Mouse (Mus musculus): ENCODE data around the gene Gm3618. TPM values are rescaled to one million over a fixed set of nuclear protein-coding genes. Genes with fewer than 3 reads are reported as not detected.
"Not testable (repeated sequence)": the region's sequence is repeated elsewhere in the genome, so short reads cannot be mapped to it uniquely, and the experiment has no call there.

Gene Gm3618
- polyA plus RNA-seq (2016; fragmentation: Nextera tagmentation; extraction: Ambion mirVana) = not detected in 2 replicates

DNA sequence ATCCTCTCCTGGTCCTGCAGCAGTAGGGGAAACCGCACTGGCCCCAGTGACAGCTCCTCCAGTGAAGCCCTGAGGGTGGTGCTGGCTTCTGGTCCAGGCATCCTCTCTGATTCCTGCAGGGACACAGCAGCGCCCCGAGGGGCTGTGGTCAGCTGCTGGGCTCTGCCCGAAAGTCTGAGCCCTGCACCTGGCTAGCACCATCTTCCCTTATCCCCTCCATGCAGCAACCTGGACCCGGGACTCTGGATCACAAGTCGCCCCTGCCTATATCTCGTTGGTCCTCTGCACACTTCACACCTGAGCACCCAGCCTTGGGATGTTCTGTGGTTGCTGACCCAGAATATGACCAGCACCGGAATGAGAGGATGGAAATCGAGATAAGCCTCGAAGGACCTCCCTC, at the start of gene Gm3618:
Gene Gm3618 (minus strand): TSS at position 101 of the 400 bp plus-strand sequence.
- ATAC-seq (ENCODE audit: low FRiP score, low read depth); H3K4me3 ChIP-seq; H3K27me3 ChIP-seq; H3K4me1 ChIP-seq; H3K4me2 ChIP-seq (replicated peaks); H3K36me3 ChIP-seq; H3K27ac ChIP-seq (replicated peaks); H3K9me3 ChIP-seq; H3K9ac ChIP-seq (replicated peaks): not testable (repeated sequence)
- no CpG with 5 or more reads among the region's 10 CpGs for whole genome bisulfite sequencing

DNA sequence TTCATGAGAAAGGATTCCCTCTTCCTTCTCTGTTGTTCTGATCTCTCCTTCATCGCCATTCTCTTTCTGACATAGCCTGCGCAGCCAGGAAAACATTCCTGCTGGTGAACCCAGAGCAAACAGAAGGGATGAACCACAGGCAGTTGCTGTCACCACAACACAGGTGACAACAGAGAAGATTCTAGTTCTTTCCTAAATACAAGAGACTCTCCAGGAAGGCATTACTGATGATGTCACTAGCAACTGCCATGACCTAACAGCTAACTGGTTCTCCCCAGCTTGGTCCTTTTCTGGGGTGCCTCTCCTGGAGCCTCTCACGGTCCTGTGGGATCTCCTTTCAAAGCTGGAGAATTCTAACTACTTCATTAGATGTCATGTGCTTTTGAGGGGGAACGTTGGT, 46.7 kb upstream of the Gm3618 start, which contains the start of gene Gm16440:
Gene Gm16440 (minus strand): TSS at position 101 of the 400 bp plus-strand sequence.
- not testable (repeated sequence) for H3K4me3 ChIP-seq; H3K4me2 ChIP-seq (replicated peaks); H3K27me3 ChIP-seq; H3K27ac ChIP-seq (replicated peaks); H3K36me3 ChIP-seq; H3K4me1 ChIP-seq; ATAC-seq (ENCODE audit: low FRiP score, low read depth); H3K9ac ChIP-seq (replicated peaks); H3K9me3 ChIP-seq
- WGBS = 81% methylated on average over 2 of the region's 4 CpGs

- H3K36me3 ChIP-seq; H3K9ac ChIP-seq (replicated peaks); ATAC-seq (ENCODE audit: low FRiP score, low read depth); H3K4me3 ChIP-seq; H3K27ac ChIP-seq (replicated peaks); H3K9me3 ChIP-seq; H3K27me3 ChIP-seq; H3K4me1 ChIP-seq; H3K4me2 ChIP-seq (replicated peaks): not testable (repeated sequence)
- 85% methylated on average over 2 of the region's 2 CpGs for WGBS
Observed at GRCm38 (mm10) chr14:6304743-6305142, 38.7 kb downstream of the Gm3618 start, which contains the start of gene Gm21103. TSS of gene Gm21103 (minus strand) at chr14:6304843.

- not testable (repeated sequence) for H3K9me3 ChIP-seq; H3K27me3 ChIP-seq; H3K27ac ChIP-seq (replicated peaks); H3K36me3 ChIP-seq; H3K4me1 ChIP-seq; ATAC-seq (ENCODE audit: low FRiP score, low read depth)
- peak within 1 kb of the TSS; percentile 67 for H3K4me2 ChIP-seq (replicated peaks)
- under 1% methylated on average over 43 of the region's 57 CpGs for WGBS
- peak within 1 kb of the TSS; percentile 48 for H3K9ac ChIP-seq (replicated peaks)
- peak within 1 kb of the TSS; percentile 52 for H3K4me3 ChIP-seq
Observed at GRCm38 (mm10) chr14:6286931-6287715, 56.4 kb downstream of the Gm3618 start, which contains the start of gene Gm3411. TSS of gene Gm3411 (minus strand) at chr14:6287250.

Other genes with a start within 250 kb of the Gm3618 start
- 0.68 and 0.75 TPM in 2 replicates for gene Gm8206, start 249.7 kb downstream of the Gm3618 start, polyA plus RNA-seq (2016; fragmentation: Nextera tagmentation; extraction: Ambion mirVana)
- gene Gm3468, start 235.0 kb downstream of the Gm3618 start, polyA plus RNA-seq (2016; fragmentation: Nextera tagmentation; extraction: Ambion mirVana) = 2.4 and 2.5 TPM in 2 replicates
- not detected in 2 replicates for gene Gm3476, start 217.9 kb downstream of the Gm3618 start, polyA plus RNA-seq (2016; fragmentation: Nextera tagmentation; extraction: Ambion mirVana)
- not detected in 2 replicates for gene Gm21560, start 124.4 kb downstream of the Gm3618 start, polyA plus RNA-seq (2016; fragmentation: Nextera tagmentation; extraction: Ambion mirVana)
- 1.4 and 2.7 TPM in 2 replicates for gene Gm3411, start 56.4 kb downstream of the Gm3618 start, polyA plus RNA-seq (2016; fragmentation: Nextera tagmentation; extraction: Ambion mirVana)
- not detected in 2 replicates for gene Gm21103, start 38.8 kb downstream of the Gm3618 start, polyA plus RNA-seq (2016; fragmentation: Nextera tagmentation; extraction: Ambion mirVana)
- gene Gm16440, start 46.6 kb upstream of the Gm3618 start, polyA plus RNA-seq (2016; fragmentation: Nextera tagmentation; extraction: Ambion mirVana) = not detected in 2 replicates
- gene Gm3591, start 68.8 kb upstream of the Gm3618 start, polyA plus RNA-seq (2016; fragmentation: Nextera tagmentation; extraction: Ambion mirVana) = 1.5 and 2.0 TPM in 2 replicates
- not detected in 2 replicates for gene Gm3594, start 100.9 kb upstream of the Gm3618 start, polyA plus RNA-seq (2016; fragmentation: Nextera tagmentation; extraction: Ambion mirVana)
- gene Gm8356, start 193.6 kb upstream of the Gm3618 start, polyA plus RNA-seq (2016; fragmentation: Nextera tagmentation; extraction: Ambion mirVana) = not detected in 2 replicates
- gene Gm3629, start 246.9 kb upstream of the Gm3618 start, polyA plus RNA-seq (2016; fragmentation: Nextera tagmentation; extraction: Ambion mirVana) = 0.46 and 0.72 TPM in 2 replicates

Measured in midbrain, embryonic 12.5 days (tissue).